Mouse (Mus musculus) midbrain, postnatal 0 days (tissue): ENCODE measurements around the gene Grcc10. TPM values are rescaled to one million over a fixed set of nuclear protein-coding genes. Genes with fewer than 3 reads are reported as not detected.

Experiments
- ATAC-seq: fragments of 200-750 bp; cut with Nextera tagmentation; 2 replicates; pipeline ENCODE4 v1.8.0; 2017; ENCODE audit warnings: moderate number of reproducible peaks, mild to moderate bottlenecking, moderate TSS enrichment, moderate library complexity; ENCODE audit not compliant: low FRiP score
- DNase-seq: peaks from one replicate; pipeline ENCODE4 v3.0.0-alpha.2; 2015; ENCODE audit warnings: low spot score
- H3K27ac ChIP-seq: fragments of 300-500 bp; sonication (generic); 2 replicates; pipeline ENCODE4 v1.5.1; 2014; ENCODE audit warnings: low read depth, mild to moderate bottlenecking, low read length, mixed read lengths
- H3K27me3 ChIP-seq: fragments of 300-500 bp; sonication (generic); 2 replicates; pipeline ENCODE4 v1.6.1; 2014; ENCODE audit warnings: low read length, control low read depth, mixed read lengths; ENCODE audit not compliant: insufficient read depth
- H3K36me3 ChIP-seq: fragments of 300-500 bp; sonication (generic); 2 replicates; pipeline ENCODE4 v1.6.1; 2014; ENCODE audit warnings: low read length, control low read depth, mixed read lengths; ENCODE audit not compliant: insufficient read depth
- H3K4me1 ChIP-seq: fragments of 300-500 bp; sonication (generic); 2 replicates; pipeline ENCODE4 v1.6.1; 2014; ENCODE audit warnings: mild to moderate bottlenecking, control low read depth, antibody characterized with exemption, low read length, mixed read lengths; ENCODE audit not compliant: insufficient read depth
- H3K4me2 ChIP-seq: fragments of 300-500 bp; sonication (generic); 2 replicates; pipeline ENCODE4 v1.6.1; 2014; ENCODE audit warnings: low read depth, mild to moderate bottlenecking, low read length, mixed read lengths; ENCODE audit not compliant: poor library complexity, severe bottlenecking
- H3K4me3 ChIP-seq: fragments of 300-500 bp; sonication (generic); 2 replicates; pipeline ENCODE4 v1.5.1; 2014; ENCODE audit warnings: low read depth, mild to moderate bottlenecking, low read length, moderate library complexity
- H3K9ac ChIP-seq: fragments of 300-500 bp; sonication (generic); replicated peaks from 2 replicates; pipeline ENCODE4 v1.6.1; 2014; ENCODE audit warnings: mild to moderate bottlenecking, low read length, moderate library complexity, mixed read lengths; ENCODE audit not compliant: poor library complexity, severe bottlenecking
- H3K9me3 ChIP-seq: fragments of 300-500 bp; sonication (generic); 2 replicates; pipeline ENCODE4 v1.6.1; 2016; ENCODE audit warnings: low read length, control low read depth
- CTCF ChIP-seq: IDR thresholded peaks from 2 replicates; pipeline ENCODE4 v1.5.1; 2016; ENCODE audit warnings: antibody characterized with exemption, mild to moderate bottlenecking
- WGBS: fragments of 180-500 bp; shearing (Covaris S2); extraction: QIAGEN DNeasy Blood & Tissue Kit; methylation state at CpG from one replicate; pipeline ENCODE4 v1.1.7; 2014; 5-methylcytosine and 5-hydroxymethylcytosine counted together
- polyA plus RNA-seq: library from polyadenylated mRNA; unstranded; fragments of >200 nt; fragmentation: Nextera tagmentation; extraction: Ambion mirVana; gene quantifications from 2 replicates; pipeline ENCODE4 v1.2.1, GENCODE M21; 2015
- total RNA-seq: library from RNA; depleted of rRNA; stranded (reverse); fragments of >200 nt; gene quantifications from 2 replicates; pipeline ENCODE4 v1.2.3, GENCODE M21; 2014

Gene Grcc10
- total and polyA plus RNA-seq, 2 experiments from 2014 or later: 244 to 710 TPM

- no peaks in the 10 kb centered on the region for H3K27me3 ChIP-seq
- 5% methylated on average over 3 of the region's 3 CpGs for WGBS
- H3K9me3 ChIP-seq: no peaks in the 10 kb centered on the region
- H3K36me3 ChIP-seq: peaks cover 2% of the 10 kb centered on the region; the same call in 1 of the 2 replicates
- no peak for TF ChIP-seq CTCF
- H3K4me1 ChIP-seq: peaks cover 29% of the 10 kb centered on the region
- DNase-seq: no peak
- H3K9ac ChIP-seq: peak overlapping the region; percentile 98
- no peak for ATAC-seq
- peak overlapping the region; percentile 92 for H3K4me2 ChIP-seq
- H3K4me3 ChIP-seq: peak overlapping the region; percentile 87
- peak overlapping the region; percentile 97 for H3K27ac ChIP-seq
Measured at GRCm38 (mm10) chr6:124755306-124755705, 14.1 kb upstream of the Grcc10 start.

GRCm38 (mm10) chr6:124753861-124754260 lies 12.7 kb upstream of the Grcc10 start:
- no peak for DNase-seq
- Histone ChIP-seq H3K9ac (no peak overlapping the region), H3K4me3 (no peak overlapping the region), H3K4me1 (peaks cover 28% of the 10 kb centered on the region), H3K27ac (no peak overlapping the region), H3K27me3 (no peaks in the 10 kb centered on the region), H3K4me2 (peak overlapping the region; percentile 92), H3K36me3 (peaks cover 10% of the 10 kb centered on the region), H3K9me3 (no peaks in the 10 kb centered on the region)
- ATAC-seq: no peak
- WGBS: 95% methylated on average over 2 of the region's 2 CpGs
- TF ChIP-seq CTCF: no peak

- TF ChIP-seq CTCF: no peak
- H3K36me3 ChIP-seq: peaks cover 24% of the 10 kb centered on the region
- ATAC-seq (no peak), DNase-seq (no peak)
- 79% methylated on average over 8 of the region's 8 CpGs for WGBS
- no peak overlapping the region for H3K9ac ChIP-seq
- no peaks in the 10 kb centered on the region for H3K27me3 ChIP-seq
- peaks cover 15% of the 10 kb centered on the region for H3K4me1 ChIP-seq
- no peak overlapping the region for H3K27ac ChIP-seq
- H3K9me3 ChIP-seq: no peaks in the 10 kb centered on the region
- H3K4me3 ChIP-seq: no peak overlapping the region
- H3K4me2 ChIP-seq: no peak overlapping the region
Measured at GRCm38 (mm10) chr6:124750405-124750804, 9.2 kb upstream of the Grcc10 start.

- no peak for ATAC-seq
- WGBS: 87% methylated on average over 7 of the region's 7 CpGs
- 0 out of 2 replicates have a peak overlapping the region, but pooled peaks have one; percentile 87 for H3K27ac ChIP-seq
Measured at GRCm38 (mm10) chr6:124746654-124747632, 5.8 kb upstream of the Grcc10 start.

GRCm38 (mm10) chr6:124746296-124746605 lies 5.1 kb upstream of the Grcc10 start:
- DNase-seq (no peak), ATAC-seq (0 out of 2 replicates have a peak, but pooled peaks have one; percentile 1)
- TF ChIP-seq CTCF: no peak
- 12% methylated on average over 8 of the region's 8 CpGs for WGBS
- Histone ChIP-seq H3K4me2 (peak overlapping the region; percentile 97), H3K9ac (peak overlapping the region; percentile 84), H3K27ac (peak overlapping the region; percentile 87), H3K27me3 (no peaks in the 10 kb centered on the region), H3K9me3 (no peaks in the 10 kb centered on the region), H3K36me3 (peaks cover 47% of the 10 kb centered on the region), H3K4me1 (no peaks in the 10 kb centered on the region), H3K4me3 (peak overlapping the region; percentile 44)

More at GRCm38 (mm10) chr6:124746654-124747632, 5.8 kb upstream of the Grcc10 start:
- Histone ChIP-seq H3K9me3 (no peaks in the 10 kb centered on the region), H3K36me3 (peaks cover 47% of the 10 kb centered on the region), H3K9ac (no peak overlapping the region), H3K4me2 (peak overlapping the region; percentile 97; the same call in 1 of the 2 replicates), H3K4me3 (no peak overlapping the region), H3K4me1 (no peaks in the 10 kb centered on the region), H3K27me3 (no peaks in the 10 kb centered on the region)
- TF ChIP-seq CTCF: no peak
- no peak for DNase-seq
